Mouse (Mus musculus): Measurements from ENCODE around the gene Pphln1.

- TF ChIP-seq CTCF (IDR thresholded peaks at IDR 0.05; ENCODE audit: low read depth) (no peak), EP300 (IDR thresholded peaks at IDR 0.05; ENCODE audit: low read depth) (no peak)
Measured at GRCm38 (mm10) chr15:93521088-93521786, 123.1 kb downstream of the Pphln1 start.
